Comparison of ENCODE assay signal across 13 mouse cellular contexts in the genomic region with DNA sequence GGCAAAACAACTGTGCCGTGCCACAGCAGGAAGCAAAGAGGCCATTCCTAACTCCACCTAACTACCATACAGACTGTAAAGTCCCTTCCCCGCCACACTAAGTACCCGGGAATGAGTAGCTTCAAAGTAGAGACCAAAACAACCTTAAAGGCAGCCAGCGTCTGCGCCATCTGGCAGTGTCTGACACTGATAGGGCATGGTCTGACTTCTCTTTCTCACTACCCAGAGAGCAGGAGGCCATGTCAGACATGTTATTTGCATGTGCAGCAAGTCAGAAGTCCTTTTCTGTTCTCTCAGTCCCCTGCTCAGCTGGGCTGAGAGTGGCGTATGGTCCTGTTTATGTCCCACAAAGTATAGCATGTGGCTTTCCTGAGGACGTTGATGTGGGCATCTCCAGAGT. TPM values are rescaled to one million over a fixed set of nuclear protein-coding genes. Genes with fewer than 3 reads are reported as not detected.
"Had no signal": no experiment of that assay in that cellular context is flagged by ENCODE, and none has a peak within 500 bp of the region (broad histone marks: within the 10 kb centered on the region; RNA-seq: fewer than 3 reads in every experiment).

No protein-coding gene starts in this region.

- H3K4me1 ChIP-seq: stomach, embryonic 15.5 days had no signal

- H3K27ac ChIP-seq: kidney, embryonic 15.5 days; lung, embryonic 15.5 days; midbrain, embryonic 12.5 days; stomach, embryonic 15.5 days had no signal

- H3K36me3 ChIP-seq: kidney, embryonic 15.5 days; lung, embryonic 15.5 days; midbrain, embryonic 12.5 days; stomach, embryonic 15.5 days had no signal

- H3K9me3 ChIP-seq: kidney, embryonic 15.5 days; lung, embryonic 15.5 days; midbrain, embryonic 12.5 days; stomach, embryonic 15.5 days had no signal

- H3K9ac ChIP-seq: kidney, embryonic 15.5 days; lung, embryonic 15.5 days; midbrain, embryonic 12.5 days; stomach, embryonic 15.5 days had no signal

- H3K27me3 ChIP-seq: kidney, embryonic 15.5 days; lung, embryonic 15.5 days; stomach, embryonic 15.5 days had no signal

- H3K4me3 ChIP-seq: kidney, embryonic 15.5 days; lung, embryonic 15.5 days; midbrain, embryonic 12.5 days; stomach, embryonic 15.5 days had no signal

- H3K4me2 ChIP-seq: kidney, embryonic 15.5 days; liver, embryonic 11.5 days; lung, embryonic 15.5 days; midbrain, embryonic 12.5 days; stomach, embryonic 15.5 days had no signal

- DNase-seq: kidney, adult 2 months; kidney, postnatal 14 days; left cerebral cortex, postnatal 4 days; lung, postnatal 36 days; right cerebral cortex, postnatal 14 days; thymus, adult 2 months; thymus, postnatal 25 days had no signal

RNA-seq across cellular contexts. Expression of a gene that starts 23.8 kb away (rescaled TPM):
- total RNA-seq: megakaryocyte, adult 5-6 weeks had no signal
